Mouse (Mus musculus) spleen, postnatal 10 days (tissue): ENCODE measurements at regions not wholly inside any gene's neighbourhood (a gene's known extent, or its start where the extent isn't known, plus 50 kb on each side); places are given as distances from the start of the nearest gene placed in this dataset.
"Not testable (repeated sequence)": the region's sequence is repeated elsewhere in the genome, so short reads cannot be mapped to it uniquely, and the experiment has no call there.

ENCODE experiments used
- DNase-seq, 2 experiments: peaks; one replicate each; pipeline ENCODE4 v3.0.0; 2021 to 2022; ENCODE audit warnings: low spot score in 2 of 2

DNA sequence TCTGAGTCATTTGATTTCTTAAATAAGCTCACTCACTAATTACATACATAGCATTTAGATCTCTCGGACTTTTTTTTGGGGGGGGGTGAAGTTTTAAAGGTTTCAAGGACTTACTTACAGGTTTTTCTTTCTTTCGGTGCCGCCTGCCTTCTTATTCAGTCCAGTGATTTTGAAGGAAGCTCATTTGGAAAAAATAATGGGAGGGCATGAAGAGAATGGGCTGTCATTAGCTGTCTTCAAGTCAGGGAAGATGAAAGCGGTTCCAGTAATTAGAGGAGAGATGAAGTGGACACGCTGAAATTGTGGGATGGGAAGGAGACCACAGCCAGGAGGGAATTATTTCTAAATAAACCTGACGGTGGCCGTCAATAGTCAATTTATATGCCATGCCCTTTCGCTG is 108.6 kb upstream of the Klf3 start:
- DNase-seq: no peak

- no peak for DNase-seq
Measured at GRCm38 (mm10) chr5:64696099-64696498, 107.1 kb upstream of the Klf3 start.

DNA sequence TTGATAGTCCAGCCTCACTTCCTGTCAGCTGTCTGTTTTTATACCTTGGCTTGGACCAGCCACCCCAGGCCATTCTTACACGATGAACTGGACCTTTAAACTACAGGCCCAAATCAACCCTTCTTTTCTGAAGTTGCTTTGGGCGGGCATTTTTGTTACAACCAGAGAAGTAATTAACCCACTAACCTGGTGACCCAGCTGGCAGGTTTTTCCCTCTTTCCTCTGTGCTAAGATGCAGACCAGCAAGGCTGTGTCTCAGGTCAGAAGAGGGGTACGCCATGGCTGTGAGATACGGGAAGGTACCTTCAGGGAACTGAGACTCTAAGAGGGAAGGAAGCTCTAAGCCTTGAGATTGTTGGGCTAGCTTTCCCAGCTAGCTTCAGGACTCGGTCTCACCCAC is 105.7 kb upstream of the Klf3 start:
- DNase-seq: no peak

DNA sequence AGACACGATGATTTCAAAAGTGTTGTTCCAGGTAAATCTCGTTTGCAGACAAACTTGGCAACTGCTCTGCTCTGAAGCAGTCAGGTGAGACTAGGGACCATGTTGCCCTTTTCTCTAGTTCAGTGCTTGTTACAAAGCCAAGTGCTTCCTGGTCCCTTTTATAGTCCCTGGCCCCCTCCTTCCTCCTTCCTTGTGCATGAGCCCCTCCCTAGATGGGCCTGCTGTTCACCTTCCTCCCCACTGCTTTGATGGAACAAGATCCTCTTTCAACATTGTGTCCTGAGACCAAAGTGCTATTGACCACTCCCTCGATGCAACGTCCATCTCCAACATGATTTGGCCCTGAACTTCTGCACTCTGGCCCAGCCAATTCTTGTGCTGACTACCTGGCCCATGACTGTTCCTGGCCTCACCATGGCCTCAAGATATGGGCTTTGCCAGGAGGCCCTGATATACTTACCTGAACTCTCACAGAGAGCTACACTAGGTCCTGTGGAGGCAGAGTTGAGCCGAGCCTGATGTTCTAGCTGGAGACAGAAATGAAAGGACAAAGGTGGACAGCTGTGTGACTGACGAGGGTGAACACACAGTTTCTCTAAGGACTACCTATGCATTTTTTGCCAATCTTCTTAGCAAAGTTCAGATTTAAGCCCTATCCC is 104.6 kb upstream of the Klf3 start:
- no peak for DNase-seq

DNA sequence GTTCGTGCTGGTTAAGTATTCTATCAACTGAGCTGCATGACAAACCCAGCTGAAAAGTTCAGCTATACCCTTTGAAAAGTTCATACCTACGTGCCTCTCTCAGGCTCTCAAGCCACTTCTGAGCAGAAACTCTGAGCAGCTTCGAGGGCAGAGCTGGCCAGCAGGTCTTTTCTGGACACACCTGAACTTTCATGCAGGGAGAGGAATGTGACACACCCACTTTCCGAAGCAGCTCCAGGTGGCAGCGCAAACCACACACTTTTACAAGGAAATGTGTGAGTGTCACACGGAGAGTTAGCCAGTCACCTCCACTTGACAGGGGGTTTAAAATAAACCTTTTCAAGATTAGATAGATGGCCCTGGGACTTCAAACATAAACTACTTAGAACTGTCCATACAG is 103.2 kb upstream of the Klf3 start:
- DNase-seq: no peak

- DNase-seq: no peak
Measured at GRCm38 (mm10) chr5:64701219-64701779, 101.9 kb upstream of the Klf3 start.

DNA sequence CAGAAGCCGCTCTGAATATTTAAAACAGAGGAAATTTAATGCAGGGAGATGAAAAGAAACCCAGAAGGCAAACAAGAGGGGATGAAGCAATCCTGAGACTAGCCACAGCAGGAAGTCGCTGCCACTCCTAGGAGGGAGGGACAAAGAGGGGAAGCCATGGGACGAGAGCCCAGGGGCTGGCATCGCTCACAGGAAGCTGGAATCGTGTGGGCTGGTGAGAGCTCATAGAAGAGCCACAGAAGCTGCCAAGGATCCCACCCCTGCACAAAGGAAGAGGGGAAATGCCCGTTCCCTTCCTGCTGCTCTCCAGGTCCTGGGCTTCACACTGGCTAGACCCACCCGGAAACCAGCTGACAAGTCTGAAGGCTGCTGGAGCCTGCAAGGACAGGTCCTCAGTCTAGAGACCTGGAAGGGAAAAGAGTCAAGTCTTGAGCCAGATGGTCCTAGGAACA is 101.4 kb upstream of the Klf3 start:
- DNase-seq: peak in 1 of 2 experiments; percentile 36

GRCm38 (mm10) chr5:64702404-64702803 is 100.8 kb upstream of the Klf3 start:
- not testable (repeated sequence) for DNase-seq

DNA sequence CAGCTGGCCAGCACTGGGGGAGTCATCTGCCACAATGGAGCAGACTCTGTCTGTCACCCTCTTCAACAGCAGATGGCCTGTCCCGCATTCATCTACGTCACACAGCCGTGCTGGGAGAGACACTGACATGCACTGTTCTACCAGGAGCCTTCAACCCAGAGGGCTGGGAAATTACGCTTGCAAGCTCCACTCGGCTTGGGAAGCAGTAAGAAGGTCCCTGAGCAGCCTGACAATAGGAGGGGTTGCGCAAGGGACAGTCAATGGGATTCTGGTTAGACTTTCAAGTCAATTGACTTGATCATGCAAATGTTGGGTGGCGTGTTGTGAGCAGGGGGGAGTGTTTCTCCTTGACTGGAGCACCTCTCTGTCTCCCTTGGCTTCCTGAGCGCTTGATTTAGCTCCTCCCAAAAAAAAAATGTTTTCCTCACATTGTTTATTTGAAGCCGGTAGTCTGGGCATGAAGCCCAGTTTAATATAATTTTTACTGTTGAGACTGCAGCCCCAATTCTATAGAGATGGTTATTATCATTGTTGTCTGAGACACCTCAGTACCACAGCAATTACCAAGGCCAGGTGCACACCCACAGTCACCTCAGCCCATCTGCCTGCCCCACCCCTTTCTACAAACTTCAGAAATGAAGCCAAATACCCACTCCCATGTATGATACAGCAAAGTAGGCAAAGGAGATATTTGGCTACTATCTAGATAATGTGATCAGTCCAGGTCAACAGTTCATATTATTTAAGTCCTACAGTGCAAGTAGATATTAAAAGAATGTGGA is 99.9 kb upstream of the Klf3 start:
- no peak for DNase-seq

GRCm38 (mm10) chr5:64704144-64704543 is 99.0 kb upstream of the Klf3 start:
- no peak for DNase-seq

DNA sequence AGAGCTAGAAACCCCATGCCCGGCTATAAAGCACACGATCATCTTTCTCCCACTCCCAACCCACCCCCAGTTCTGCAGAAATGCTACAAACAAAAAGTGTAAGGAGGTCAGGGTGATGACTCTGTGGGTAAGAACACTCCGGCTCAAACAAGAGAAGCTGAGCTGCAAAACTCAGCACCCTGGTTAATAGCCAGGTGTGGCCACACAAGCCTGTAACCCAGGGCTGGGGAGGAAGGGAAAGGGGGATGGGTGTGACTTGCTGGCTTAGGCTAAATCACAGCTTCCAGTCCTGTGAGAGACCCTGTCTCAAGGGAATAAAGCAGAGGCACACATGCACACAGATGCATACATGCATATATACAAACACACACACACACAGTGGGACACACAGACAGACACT is 96.6 kb upstream of the Klf3 start:
- no peak for DNase-seq

DNA sequence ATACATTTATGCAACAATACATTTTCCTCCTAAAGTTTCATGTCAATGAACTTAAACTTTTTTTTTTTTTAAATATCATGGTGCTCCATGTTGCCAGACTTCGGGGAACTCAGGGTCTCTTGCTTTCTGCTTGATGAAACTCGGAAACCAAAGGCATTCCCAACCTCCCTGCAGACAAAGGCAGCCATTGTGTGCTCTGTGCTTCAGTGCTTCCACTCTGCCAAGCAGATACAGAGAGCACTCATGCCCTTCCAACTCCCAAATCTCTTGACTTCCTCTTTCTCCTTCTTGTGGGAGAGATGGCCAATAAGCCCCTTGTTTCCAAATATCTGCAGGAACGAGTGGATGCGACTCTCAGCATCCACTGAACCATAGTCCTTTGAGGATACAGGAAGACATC is 94.0 kb upstream of the Klf3 start:
- no peak for DNase-seq

- no peak for DNase-seq
Measured at GRCm38 (mm10) chr5:64710236-64710635, 93.0 kb upstream of the Klf3 start.

DNA sequence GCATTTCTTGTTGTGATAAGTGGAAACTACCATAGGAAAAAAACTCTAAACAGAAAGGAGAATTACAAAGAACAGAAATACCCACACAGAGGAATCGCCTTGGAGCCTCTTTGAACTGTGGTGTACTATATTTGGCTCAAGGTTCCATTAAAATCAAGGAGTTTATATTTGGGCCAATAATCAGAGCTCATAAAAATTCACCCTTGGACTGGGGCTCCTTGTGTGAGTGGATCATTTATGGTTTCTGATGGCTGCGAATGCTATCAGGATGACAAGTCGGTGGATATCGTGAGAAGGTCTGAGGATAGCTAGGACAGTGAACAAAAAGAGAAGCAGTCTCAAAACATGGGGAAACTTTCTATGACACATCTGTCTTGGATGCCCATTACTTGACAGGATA is 92.2 kb upstream of the Klf3 start:
- DNase-seq: no peak

GRCm38 (mm10) chr5:64714221-64714653 is 89.0 kb upstream of the Klf3 start:
- no peak for DNase-seq

GRCm38 (mm10) chr5:64714710-64715109 is 88.5 kb upstream of the Klf3 start:
- peak; percentile 59 to 85 for DNase-seq

GRCm38 (mm10) chr5:64716551-64716950 is 86.6 kb upstream of the Klf3 start:
- no peak for DNase-seq

GRCm38 (mm10) chr5:64722211-64722610 is 81.0 kb upstream of the Klf3 start:
- no peak for DNase-seq

- no peak for DNase-seq
Measured at GRCm38 (mm10) chr5:64727847-64728246, 75.3 kb upstream of the Klf3 start.

GRCm38 (mm10) chr5:64732356-64732755 is 70.8 kb upstream of the Klf3 start:
- no peak for DNase-seq

DNA sequence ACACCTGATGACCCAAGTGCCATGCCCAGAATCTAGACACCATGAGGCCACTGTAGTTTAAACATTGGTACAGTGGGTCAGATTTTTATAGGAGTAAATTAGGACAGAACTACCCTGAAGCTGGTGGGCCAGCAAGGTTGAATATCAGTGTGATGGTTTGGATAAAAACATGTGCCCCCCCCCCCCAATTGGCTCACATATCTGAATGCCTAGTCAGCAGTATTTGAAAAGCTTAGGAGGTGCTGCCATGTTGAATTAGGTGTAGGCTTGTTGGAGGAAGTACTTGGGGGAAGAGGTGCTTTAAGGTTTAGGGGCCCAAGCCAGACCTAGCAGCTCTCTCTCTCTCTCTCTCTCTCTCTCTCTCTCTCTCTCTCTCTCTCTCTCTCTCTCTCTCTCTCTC is 66.2 kb upstream of the Klf3 start:
- no peak for DNase-seq

DNA sequence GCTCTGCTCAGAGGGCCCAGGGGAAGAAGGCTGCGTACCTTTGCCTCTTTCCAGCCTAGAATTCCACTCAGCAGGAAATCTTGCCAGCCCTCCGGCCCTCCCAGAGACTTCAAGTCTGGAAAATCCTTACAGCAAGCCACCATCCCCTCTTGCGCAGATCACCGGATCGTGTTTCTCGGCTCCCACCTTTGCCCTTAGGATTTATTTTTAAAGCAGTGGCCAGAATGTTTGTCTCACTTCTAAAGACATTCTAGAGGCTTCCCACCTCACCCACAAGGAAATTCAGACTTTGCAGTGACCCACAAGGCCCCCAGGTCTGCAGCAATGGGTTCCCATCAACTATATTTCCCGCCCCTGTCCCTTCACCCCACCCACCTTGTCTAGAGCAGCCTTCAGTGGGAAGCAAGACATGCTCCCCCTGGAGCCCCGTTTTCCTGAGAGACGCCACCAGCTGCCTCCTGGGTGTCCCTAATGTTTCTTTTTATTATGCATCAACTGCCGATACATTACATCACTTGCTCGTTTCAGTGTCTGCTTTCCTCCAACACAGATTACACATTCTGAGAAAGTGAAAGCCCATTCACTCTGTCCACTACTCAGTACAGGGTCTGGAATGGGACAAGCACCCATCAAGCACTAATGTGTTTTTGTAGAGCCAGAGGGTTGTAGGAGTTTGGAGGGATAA is 65.0 kb upstream of the Klf3 start:
- DNase-seq: no peak
